Mouse (Mus musculus) myocyte (in vitro differentiated cells): ENCODE data around the gene Lig1.

Experiments
- CEBPB ChIP-seq: IDR thresholded peaks from 2 replicates; pipeline ENCODE4 v1.6.1; 2011; ENCODE audit warnings: mild to moderate bottlenecking, moderate library complexity; ENCODE audit not compliant: poor library complexity, insufficient read depth, severe bottlenecking
- MYOD1 ChIP-seq, 3 experiments: IDR thresholded peaks; one replicate each; pipeline ENCODE4 v1.6.1; 2011; ENCODE audit warnings: control low read depth in 2 of 3, low read depth in 2 of 3, mild to moderate bottlenecking in 2 of 3, moderate library complexity in 1 of 3; ENCODE audit not compliant: insufficient read length in 2 of 3, control insufficient read depth in 1 of 3
- POLR2A ChIP-seq: IDR thresholded peaks from one replicate; pipeline ENCODE4 v1.6.1; 2011; ENCODE audit warnings: low read depth, mild to moderate bottlenecking, control low read depth, moderate library complexity; ENCODE audit not compliant: insufficient read length

DNA sequence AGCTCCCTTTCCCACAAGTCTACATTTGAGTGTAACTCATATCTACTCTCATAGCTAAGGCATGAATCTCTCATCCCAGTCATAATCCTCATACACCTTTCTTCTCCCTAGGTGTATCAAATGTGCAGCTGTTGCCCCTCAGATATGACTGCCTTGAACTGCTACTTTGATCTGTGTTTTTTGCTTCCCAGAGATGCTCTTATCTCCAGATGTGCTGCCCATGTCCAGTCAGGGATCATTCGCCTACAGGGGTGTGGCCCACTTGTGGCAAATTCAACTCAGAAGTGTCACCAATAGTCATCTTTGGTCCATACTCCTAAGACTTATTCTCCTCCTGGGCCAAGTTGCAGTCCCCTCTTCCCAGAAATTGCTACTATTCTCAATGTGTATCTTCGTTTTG is 750 bp downstream of the Lig1 start:
- TF ChIP-seq CEBPB = no peak
- no peak for TF ChIP-seq POLR2A
- no peak for TF ChIP-seq MYOD1 (IDR thresholded peaks at IDR 0.05; ENCODE audit: control insufficient read depth in 1 of 3, insufficient read length in 2 of 3, low read depth in 2 of 3)
